Mouse (Mus musculus): ENCODE data around the gene Gpr156.

Gpr156 gene

DNA sequence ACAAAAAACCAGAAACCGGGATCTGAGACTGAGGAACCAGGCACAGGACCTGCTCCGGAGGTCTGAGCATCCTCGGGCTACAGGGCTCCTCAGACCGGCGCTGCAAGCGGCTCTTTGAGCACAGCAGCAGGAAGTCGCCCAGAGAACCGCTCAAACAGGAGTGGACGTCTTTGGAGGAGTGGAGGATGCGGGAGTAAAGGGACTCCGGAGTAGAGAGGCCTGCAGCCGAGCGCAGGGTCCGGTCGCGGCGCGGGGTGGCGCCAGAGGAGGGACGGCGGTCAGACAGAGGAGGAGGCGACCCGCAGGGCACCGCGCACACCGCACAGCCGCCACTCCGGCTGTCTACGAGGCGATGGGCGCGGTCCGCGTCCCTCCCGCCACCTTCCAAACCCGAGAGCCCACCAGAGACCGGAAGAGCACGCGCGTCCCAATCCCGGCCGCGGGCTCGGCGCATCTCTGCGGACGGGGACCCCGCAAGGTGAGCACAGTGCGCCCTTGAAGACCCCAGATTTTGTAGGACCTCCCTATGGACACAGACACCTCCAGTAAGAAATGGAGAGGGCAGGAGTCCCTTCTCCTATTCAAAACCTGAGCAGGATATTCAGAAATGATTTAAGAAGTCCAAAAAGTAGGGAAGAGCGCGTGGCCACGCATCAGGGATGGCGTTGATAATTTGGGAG is at the start of gene Gpr156:
Gene Gpr156 (plus strand): TSS at position 359 of the 680 bp plus-strand sequence.
- in situ Hi-C loops (cut with MboI, MseI), result no loop called here

- in situ Hi-C loops (cut with MboI, MseI), result no loop called here
Observed at GRCm38 (mm10) chr16:37867791-37868505, 48.3 kb upstream of the Gpr156 start, which contains the start of gene Lrrc58. Gene Lrrc58, plus strand, starts transcription at chr16:37868389.

DNA sequence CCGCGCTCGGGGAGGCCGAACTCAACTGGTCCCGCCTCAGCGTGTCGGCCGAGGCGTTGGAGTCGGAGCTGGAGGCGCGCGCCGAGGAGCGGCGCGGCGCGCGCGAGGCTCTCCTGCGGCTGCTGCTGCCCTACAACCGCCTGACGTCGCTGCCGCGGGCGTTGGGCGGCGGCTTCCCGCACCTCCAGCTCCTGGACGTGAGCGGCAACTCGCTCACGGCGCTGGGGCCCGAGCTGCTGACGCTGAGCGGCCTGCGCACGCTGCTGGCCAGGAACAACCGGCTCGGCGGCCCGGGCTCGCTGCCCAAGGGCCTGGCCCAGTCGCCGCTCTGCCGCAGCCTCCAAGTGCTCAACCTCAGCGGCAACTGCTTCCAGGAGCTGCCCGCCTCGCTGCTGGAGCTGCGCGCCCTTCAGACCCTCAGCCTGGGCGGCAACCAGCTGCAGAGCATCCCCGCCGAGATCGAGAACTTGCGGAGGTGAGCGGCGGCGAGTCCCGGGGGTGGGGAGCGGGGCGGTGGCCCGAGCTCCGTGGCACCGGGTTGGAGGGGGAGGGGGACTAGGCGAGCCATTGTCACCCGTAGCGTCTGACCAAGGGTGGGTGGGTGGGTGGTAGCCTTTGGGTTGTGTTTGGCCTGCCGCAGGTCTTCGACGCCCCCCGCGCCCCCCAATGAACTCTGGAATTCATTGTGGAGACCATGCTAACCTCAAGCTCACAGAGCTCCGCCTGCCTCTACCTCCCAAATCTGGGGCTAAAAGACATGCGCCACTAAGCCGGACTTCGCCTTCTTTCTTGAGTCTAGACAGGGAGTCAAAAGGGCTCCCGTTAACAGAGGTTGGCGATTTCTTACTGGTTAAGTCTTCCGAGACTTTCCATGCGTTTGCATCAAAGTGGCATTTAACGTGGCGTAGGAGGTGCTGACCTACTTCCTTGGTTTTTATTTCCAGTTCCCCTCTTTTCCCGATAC is 47.5 kb upstream of the Gpr156 start:
- in situ Hi-C loops (cut with MboI, MseI), result no loop called here

GRCm38 (mm10) chr16:37869470-37870231 is 46.6 kb upstream of the Gpr156 start:
- in situ Hi-C loops (cut with MboI, MseI), result loop anchor here (10.0 kb wide), 1 partner anchor 855 kb away; the partner anchor contains the start of gene Polq

GRCm38 (mm10) chr16:37871112-37871715 is 45.1 kb upstream of the Gpr156 start:
- in situ Hi-C loops (cut with MboI, MseI), result loop anchor here (10.0 kb wide), 1 partner anchor 856 kb away; the partner anchor contains the start of gene Polq

DNA sequence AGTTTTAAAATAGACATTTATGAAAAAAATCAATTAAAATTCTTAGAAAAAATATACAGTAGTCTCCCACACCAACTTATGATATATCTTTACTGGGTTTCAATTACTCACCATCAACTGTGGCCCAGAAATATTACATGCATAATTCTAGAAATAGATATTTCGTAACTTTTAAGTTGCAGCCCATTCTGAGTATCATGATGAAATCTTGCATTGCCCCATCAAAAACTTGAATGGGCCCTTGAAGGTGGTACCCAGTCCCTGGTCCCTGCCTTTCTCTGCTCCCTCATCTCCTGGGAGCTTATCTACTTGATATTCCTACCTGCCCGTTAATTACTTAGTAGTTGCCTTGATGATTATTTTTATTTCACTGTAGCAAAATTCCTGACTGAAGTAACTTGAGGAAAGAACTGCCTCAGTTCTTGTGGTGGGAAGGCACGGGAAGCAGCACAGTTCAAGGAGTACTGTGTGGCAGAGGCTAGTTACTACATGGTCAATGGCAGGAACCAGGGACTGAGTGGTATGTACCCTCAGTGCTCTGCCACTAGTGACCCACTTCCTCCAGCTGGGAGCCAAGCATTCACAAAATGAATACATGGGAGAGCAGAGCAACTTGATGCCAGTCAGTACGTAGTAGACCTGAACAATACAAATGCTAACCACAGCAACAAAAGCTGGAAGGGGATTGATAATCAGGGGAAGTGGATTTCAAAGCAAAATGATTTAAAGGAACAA is 41.6 kb upstream of the Gpr156 start:
- in situ Hi-C loops (cut with MboI, MseI), result loop anchor here (10.0 kb wide), 1 partner anchor 860 kb away; the partner anchor contains the start of gene Polq

DNA sequence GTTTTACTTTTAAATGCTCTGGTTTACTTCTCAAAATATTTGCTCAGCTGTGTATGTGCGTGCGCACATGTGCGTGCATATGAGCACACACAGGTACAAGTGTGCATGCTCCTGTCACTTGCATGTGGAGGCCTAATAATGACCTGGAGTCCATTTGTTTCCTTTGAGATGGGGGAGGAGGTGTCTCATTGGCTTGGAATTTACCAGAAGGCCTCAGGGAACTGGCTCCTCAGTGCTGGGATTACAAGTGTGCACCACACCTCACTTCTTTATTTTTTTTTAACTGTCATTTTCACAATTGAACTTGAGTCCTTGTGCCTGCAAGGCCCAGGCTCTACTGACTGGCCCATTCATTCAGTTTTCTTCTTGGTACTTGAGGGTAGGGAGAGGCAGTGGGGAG is 38.9 kb upstream of the Gpr156 start:
- in situ Hi-C loops (cut with MboI, MseI), result loop anchor here (10.0 kb wide), 1 partner anchor 863 kb away; the partner anchor contains the start of gene Polq

DNA sequence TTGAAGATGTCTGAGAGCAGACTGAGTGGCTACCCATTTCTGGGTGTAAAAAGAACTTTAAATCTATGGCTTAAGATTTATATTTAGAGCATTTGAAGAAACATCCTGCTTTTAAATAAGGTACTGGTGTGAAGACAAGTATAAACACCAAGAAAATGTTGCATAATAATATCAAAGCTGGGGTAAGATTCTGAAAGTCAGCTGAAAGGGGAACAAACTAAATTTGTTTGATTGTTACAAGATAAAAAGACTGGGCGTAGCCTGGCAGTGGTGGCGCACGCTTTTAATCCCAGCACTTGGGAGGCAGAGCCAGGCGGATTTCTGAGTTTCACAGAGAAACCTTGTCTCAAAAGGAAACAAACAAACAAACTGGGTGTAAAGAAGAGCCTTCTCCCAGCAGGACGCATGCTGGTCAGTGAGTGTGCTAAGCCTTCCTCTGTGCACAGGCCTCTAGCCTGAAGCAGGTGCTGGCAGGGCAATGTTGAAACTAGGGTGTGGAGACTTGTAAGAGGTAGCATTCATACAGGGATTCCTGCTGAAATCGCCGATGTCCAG is 37.3 kb upstream of the Gpr156 start:
- in situ Hi-C loops (cut with MboI, MseI), result loop anchor here (10.0 kb wide), 1 partner anchor 864 kb away; the partner anchor contains the start of gene Polq

DNA sequence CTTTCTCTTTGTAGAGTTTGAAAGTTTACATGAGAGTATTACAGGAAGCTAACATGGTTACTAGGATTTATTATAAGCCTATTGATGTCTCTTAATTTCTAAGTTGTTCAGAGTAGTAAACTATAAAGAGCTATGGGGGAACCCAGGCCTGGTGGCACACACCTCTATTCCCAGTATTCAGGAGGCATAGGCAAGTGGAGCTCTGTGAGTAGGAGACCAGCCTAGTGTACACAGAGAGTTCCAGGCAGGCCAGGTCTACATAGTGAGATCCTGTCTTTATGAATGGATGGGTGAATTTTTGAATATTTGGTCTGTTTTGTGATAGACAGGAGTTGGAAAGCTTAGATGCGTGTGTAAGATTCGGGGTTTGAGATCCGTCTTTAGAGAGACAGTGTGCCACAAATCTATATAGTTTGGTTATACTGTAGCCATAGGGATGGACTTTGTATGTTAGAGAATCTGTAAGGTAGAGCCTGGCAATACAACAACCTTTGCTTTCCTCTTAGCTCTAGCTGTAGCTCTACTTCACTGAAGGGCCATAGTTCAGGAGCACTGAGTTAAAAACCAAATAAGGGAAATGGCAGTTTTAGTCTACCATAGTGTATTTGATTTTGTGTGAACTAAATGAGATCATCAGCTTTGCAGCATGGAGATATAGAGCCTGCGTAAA is 36.4 kb upstream of the Gpr156 start:
- in situ Hi-C loops (cut with MboI, MseI), result loop anchor here (10.0 kb wide), 2 partner anchors 775 to 865 kb away; partner anchors contain the start of gene Polq

DNA sequence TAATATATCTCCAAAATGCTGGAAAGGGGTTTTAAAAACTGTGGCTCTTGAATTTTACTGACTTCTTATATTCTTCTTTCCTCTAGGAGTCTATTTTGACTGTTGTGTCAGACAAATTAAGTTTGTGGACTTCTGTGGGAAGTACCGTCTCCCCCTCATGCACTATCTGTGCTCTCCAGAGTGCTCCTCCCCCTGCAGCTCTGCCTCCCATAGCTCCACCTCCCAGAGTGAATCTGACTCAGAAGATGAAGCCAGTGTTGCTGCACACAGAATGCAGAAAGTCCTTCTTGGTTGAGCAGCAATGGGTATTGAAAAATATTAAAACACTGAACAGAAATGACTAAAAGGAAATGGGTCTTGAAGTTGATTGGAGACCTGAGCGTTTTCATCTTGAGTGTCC is 35.1 kb upstream of the Gpr156 start:
- in situ Hi-C loops (cut with MboI, MseI), result loop anchor here (10.0 kb wide), 1 partner anchor 776 kb away; no protein-coding TSS in a partner anchor

DNA sequence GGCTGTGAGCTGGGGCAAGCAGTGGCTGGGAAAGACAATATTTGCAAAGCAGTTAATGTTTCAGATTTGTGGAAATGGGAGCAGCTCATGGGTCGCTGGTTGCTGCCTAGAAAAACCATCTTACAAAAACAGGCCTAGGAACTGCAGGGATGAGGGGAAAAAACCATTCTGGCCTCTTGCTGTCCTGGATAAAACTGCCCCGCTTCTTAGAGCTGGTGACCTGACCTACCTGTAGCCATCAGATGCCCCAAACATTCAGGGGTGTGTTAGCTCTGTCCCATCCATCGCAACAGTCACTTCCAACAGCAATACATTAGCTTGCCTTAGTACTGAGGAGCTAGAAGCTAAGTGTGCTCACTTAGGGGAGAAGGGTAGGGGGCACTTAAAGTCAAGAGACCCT is 27.3 kb upstream of the Gpr156 start:
- in situ Hi-C loops (cut with MboI, MseI), result loop anchor here (10.0 kb wide), 1 partner anchor 784 kb away; no protein-coding TSS in a partner anchor

- in situ Hi-C loops (cut with MboI, MseI), result no loop called here
Observed at GRCm38 (mm10) chr16:37892667-37893066, 23.6 kb upstream of the Gpr156 start.

DNA sequence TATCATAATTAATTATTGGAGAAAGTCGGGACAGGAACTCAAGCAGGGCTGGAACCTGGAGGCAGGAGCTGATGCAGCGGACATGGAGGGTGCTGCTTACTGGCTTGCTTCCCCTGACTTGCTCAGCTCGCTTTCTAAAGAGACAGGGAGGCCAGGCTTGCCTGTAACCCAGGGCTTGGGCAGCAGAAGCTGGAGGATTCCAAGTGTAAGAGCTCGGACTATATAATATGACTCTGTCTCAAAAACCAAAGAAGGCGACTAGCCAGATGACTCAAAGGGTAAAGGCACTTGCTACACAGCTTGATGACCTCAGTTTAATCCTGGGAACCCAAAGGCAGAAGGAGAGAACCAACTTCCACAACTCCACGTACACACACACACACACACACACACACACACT is 22.9 kb upstream of the Gpr156 start:
- in situ Hi-C loops (cut with MboI, MseI), result no loop called here

DNA sequence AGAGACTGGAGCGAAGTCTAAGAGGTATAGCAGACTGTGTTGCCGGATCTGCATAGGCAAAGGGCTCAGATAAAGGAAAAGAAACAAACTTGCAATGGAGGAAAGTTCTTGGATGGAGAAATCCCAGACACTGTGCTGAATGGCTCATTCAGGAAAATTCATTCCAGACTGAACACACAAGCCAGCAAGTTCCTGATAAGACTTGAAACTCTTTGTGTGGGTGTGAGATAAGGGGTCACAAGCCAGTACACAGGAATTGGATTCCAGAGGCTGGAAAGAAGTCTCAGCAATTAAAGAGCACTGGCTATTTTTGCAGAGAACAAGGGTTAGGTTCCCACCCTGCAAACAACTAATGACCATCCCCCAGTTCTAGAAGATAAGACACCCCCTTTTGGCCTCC is 22.4 kb upstream of the Gpr156 start:
- in situ Hi-C loops (cut with MboI, MseI), result no loop called here

GRCm38 (mm10) chr16:37898790-37899189 is 17.5 kb upstream of the Gpr156 start:
- in situ Hi-C loops (cut with MboI, MseI), result no loop called here

DNA sequence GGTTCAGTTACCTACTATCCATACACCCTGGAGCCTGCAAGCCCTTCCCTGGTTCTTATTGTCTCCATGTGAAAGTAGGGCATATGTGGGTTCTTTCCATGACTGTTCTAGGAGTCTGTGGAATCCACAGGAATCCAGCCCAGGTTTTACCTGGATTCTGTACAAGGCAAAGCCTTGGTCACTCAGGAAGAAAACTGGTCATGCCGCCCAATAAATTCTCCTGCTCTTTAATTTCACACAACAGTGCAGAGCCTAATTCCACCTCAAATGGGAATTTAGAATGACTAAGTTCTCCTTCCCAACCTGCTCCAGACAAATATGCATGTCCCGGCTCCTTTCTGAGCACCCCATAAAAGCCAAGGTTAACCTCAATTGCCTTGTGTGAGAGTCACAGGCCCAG is 16.9 kb upstream of the Gpr156 start:
- in situ Hi-C loops (cut with MboI, MseI), result no loop called here

DNA sequence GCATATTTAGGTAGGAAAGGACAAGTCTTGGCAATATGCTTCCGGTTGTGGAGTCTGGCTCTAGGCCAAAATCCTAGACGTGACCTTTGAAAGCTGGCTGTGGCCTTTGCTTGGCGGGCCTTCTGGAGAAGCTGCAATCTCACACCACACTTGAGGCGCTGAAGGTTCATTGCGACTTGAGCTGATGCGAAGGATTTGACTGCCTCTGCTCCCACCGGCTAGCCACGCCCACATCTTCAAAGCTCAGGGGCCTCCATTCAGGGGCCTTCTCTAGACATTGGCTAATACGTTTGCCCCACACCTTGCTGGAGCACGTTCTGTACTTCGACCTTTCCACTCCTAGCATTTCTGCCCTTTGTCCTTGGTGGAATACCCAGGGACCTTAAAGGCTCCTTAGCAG is 15.0 kb upstream of the Gpr156 start:
- in situ Hi-C loops (cut with MboI, MseI), result no loop called here

DNA sequence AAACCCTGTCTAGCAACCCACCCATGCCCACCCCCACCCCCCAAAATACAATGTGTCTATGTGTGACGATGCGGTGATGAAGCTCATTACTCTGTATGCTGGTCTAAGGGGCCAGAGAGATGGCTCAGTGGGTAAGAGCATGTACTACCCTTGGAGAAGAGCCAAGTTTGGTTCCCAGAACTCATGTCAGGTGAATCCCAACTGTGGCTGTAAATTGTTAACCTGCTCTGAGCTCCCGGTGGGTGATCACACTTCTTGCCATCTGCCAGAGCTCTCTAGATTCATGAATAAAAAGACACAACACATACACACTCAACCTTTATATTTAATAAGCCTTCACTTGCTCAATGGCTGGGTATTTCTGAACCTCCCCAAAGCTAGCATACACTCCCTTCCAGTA is 9.8 kb upstream of the Gpr156 start:
- in situ Hi-C loops (cut with MboI, MseI), result no loop called here

DNA sequence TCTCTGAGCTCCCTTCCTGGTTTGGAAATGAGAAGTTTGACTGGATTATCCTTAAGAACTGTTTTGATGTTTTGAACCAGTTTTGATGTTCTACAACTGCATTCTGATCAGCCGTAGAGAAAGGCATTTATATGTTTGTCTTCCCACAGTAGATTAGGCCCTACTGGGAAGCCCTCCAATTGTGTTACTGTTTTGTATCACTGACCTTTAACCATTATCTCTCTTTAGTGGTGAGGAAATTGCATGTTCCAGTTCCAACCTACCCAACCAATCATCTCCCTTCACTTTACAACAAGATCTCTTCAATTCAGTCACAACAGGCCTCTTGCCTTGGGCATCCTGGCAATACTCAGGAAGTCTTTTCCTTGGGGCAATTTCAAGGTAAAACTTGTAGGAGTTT is 5.2 kb upstream of the Gpr156 start:
- in situ Hi-C loops (cut with MboI, MseI), result no loop called here
